Mouse (Mus musculus) cerebellum, postnatal 10 days (tissue): Measurements from ENCODE around the gene Aplnr.

Experiments used
- DNase-seq, 2 experiments: peaks; one replicate each; pipeline ENCODE4 v3.0.0; 2021; ENCODE audit warnings: mixed read lengths in 2 of 2

Gene Aplnr

GRCm38 (mm10) chr2:85137601-85138140 is 1.6 kb downstream of the Aplnr start:
- DNase-seq = no peak

- no peak for DNase-seq
Observed at GRCm38 (mm10) chr2:85138143-85138542, 2.1 kb downstream of the Aplnr start.

GRCm38 (mm10) chr2:85139393-85139792 is 3.4 kb downstream of the Aplnr start:
- DNase-seq = no peak

GRCm38 (mm10) chr2:85139846-85140245 is 3.8 kb downstream of the Aplnr start:
- no peak for DNase-seq

- DNase-seq = peak in 1 of 2 experiments; percentile 29
Observed at GRCm38 (mm10) chr2:85140833-85141232, 4.8 kb downstream of the Aplnr start.

GRCm38 (mm10) chr2:85144908-85145307 is 8.9 kb downstream of the Aplnr start:
- no peak for DNase-seq

- no peak for DNase-seq
Observed at GRCm38 (mm10) chr2:85145346-85145745, 9.3 kb downstream of the Aplnr start.

- no peak for DNase-seq
Observed at GRCm38 (mm10) chr2:85147481-85147880, 11.5 kb downstream of the Aplnr start.

- DNase-seq = no peak
Observed at GRCm38 (mm10) chr2:85150373-85150772, 14.3 kb downstream of the Aplnr start.

- DNase-seq = no peak
Observed at GRCm38 (mm10) chr2:85151233-85151632, 15.2 kb downstream of the Aplnr start.

- DNase-seq = no peak
Observed at GRCm38 (mm10) chr2:85155334-85155733, 19.3 kb downstream of the Aplnr start.

GRCm38 (mm10) chr2:85156136-85156535 is 20.1 kb downstream of the Aplnr start:
- no peak for DNase-seq

GRCm38 (mm10) chr2:85157382-85157781 is 21.4 kb downstream of the Aplnr start:
- no peak for DNase-seq

GRCm38 (mm10) chr2:85160901-85161637 is 25.0 kb downstream of the Aplnr start:
- no peak for DNase-seq

GRCm38 (mm10) chr2:85161638-85162093 is 25.6 kb downstream of the Aplnr start:
- DNase-seq = no peak

GRCm38 (mm10) chr2:85163311-85164047 is 27.5 kb downstream of the Aplnr start:
- no peak for DNase-seq

GRCm38 (mm10) chr2:85167624-85168023 is 31.6 kb downstream of the Aplnr start:
- DNase-seq = no peak

- DNase-seq = no peak
Observed at GRCm38 (mm10) chr2:85168327-85168726, 32.3 kb downstream of the Aplnr start.

GRCm38 (mm10) chr2:85172071-85172762 is 36.2 kb downstream of the Aplnr start:
- DNase-seq = peak in 1 of 2 experiments; percentile 13

GRCm38 (mm10) chr2:85172763-85173103 is 36.7 kb downstream of the Aplnr start:
- DNase-seq = no peak

GRCm38 (mm10) chr2:85173545-85173944 is 37.5 kb downstream of the Aplnr start:
- DNase-seq = peak; percentile 84 to 89

GRCm38 (mm10) chr2:85178139-85178800 is 42.2 kb downstream of the Aplnr start:
- no peak for DNase-seq
